Mouse (Mus musculus): ENCODE data around the gene Ldha. TPM values are rescaled to one million over a fixed set of nuclear protein-coding genes. Genes with fewer than 3 reads are reported as not detected.

Ldha gene
- polyA plus RNA-seq, 1 experiment, result 660 TPM

DNA sequence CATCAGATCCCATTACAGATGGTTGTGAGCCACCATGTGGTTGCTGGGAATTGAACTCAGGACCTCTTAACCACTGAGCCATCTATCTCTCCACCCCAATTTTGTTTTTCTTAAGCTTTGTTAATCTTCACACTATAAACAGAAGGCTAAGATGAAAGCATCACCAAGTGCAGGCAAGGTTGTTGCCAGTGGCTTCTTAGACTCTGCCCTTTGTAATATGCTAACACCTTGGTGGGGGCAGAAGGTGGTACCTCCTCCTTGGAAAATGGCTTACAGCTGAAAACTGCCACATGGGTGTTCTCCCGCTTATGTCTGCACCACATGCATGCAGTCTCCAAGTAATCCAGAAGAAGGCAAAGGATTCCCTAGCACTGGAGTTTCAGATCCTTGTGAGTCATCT, 11.4 kb downstream of the Ldha start:
- Histone ChIP-seq H3K27me3 (ENCODE audit: control insufficient read depth, insufficient read depth, low read length) (no peaks in the 10 kb centered on the region), H3K4me1 (replicated peaks; ENCODE audit: control insufficient read depth, insufficient read depth, low read length) (no peaks in the 10 kb centered on the region), H3K27ac (ENCODE audit: control insufficient read depth, insufficient read depth, low read length) (no peak overlapping the region), H3K4me3 (ENCODE audit: control insufficient read depth, insufficient read depth, low read length) (no peak overlapping the region), H3K36me3 (ENCODE audit: control insufficient read depth, insufficient read depth, low read length) (peaks cover 73% of the 10 kb centered on the region)
- 100% methylated on average over 1 of the region's 1 CpGs for WGBS
- DNase-seq, result no peak
- TF ChIP-seq POLR2A (IDR thresholded peaks at IDR 0.05; ENCODE audit: control insufficient read depth, extremely low read depth, insufficient read depth, low read length, poor library complexity), result no peak
- TF ChIP-seq CTCF (IDR thresholded peaks at IDR 0.05; ENCODE audit: borderline replicate concordance, control insufficient read depth, extremely low read depth, insufficient read depth, low read length, poor library complexity), result no peak

DNA sequence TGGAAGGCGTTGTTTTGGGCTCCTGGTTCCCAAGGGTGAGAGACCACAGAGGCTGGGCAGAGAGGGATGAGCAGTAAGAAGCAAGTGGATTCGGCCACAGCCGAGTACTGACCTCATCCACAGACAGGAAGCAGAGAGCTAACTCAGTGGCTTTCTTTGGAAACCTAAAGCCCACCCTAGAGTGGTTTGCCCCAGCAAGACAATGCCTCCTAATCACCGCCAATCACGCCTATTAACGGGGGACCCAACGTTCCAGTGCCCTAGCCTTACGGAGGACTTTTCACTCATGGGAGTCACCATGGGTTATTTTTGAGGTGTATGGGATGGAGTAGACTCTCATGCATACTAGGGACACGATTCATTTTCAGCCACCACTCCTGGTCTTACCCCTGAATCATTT, 12.1 kb downstream of the Ldha start:
- H3K4me1 ChIP-seq (replicated peaks; ENCODE audit: control insufficient read depth, insufficient read depth, low read length), result no peaks in the 10 kb centered on the region
- peaks cover 73% of the 10 kb centered on the region for H3K36me3 ChIP-seq (ENCODE audit: control insufficient read depth, insufficient read depth, low read length)
- no peak overlapping the region for H3K4me3 ChIP-seq (ENCODE audit: control insufficient read depth, insufficient read depth, low read length)

DNA sequence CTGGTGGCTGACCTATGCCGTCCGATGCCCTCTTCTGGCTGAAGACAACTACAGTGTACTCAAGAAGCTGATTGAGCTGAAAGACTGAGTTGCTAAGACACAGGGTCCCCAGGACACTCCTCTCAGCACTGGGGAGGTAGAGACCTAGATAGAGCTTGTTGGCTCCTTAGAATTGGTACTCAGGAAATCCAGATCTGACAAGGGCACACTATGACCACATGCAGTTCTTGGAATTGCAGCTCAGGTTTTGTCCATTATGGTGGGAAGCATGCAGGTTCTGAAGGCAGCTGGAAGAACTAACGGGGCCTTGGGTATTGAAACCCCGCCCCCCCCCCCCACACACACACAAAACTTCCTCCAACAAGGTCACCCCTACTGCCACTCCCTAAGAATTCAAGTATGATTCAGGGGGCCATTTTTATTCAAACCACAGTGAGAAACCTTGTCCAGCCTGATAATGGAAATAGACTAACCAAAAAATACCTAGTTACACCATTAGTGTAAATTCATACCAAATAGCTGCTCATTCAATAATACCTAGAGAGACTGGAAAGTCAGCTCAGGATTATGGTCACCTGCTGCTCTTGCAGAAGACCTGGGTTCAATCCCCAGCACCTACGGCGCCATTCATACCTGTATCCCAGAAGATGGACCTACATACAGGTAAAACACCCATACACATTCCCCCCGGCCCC, 14.7 kb downstream of the Ldha start:
- Histone ChIP-seq H3K4me3 (ENCODE audit: control insufficient read depth, insufficient read depth, low read length) (no peak overlapping the region), H3K36me3 (ENCODE audit: control insufficient read depth, insufficient read depth, low read length) (peaks cover 52% of the 10 kb centered on the region), H3K4me1 (replicated peaks; ENCODE audit: control insufficient read depth, insufficient read depth, low read length) (no peaks in the 10 kb centered on the region), H3K27ac (ENCODE audit: control insufficient read depth, insufficient read depth, low read length) (no peak overlapping the region), H3K27me3 (ENCODE audit: control insufficient read depth, insufficient read depth, low read length) (no peaks in the 10 kb centered on the region)
- DNase-seq, result no peak
- 93% methylated on average over 7 of the region's 7 CpGs for WGBS
- TF ChIP-seq POLR2A (IDR thresholded peaks at IDR 0.05; ENCODE audit: control insufficient read depth, extremely low read depth, insufficient read depth, low read length, poor library complexity) (no peak), CTCF (IDR thresholded peaks at IDR 0.05; ENCODE audit: borderline replicate concordance, control insufficient read depth, extremely low read depth, insufficient read depth, low read length, poor library complexity) (no peak)

More for the DNA sequence above, 12.1 kb downstream of the Ldha start:
- WGBS, result 96% methylated on average over 9 of the region's 9 CpGs
- TF ChIP-seq CTCF (IDR thresholded peaks at IDR 0.05; ENCODE audit: borderline replicate concordance, control insufficient read depth, extremely low read depth, insufficient read depth, low read length, poor library complexity) (no peak), POLR2A (IDR thresholded peaks at IDR 0.05; ENCODE audit: control insufficient read depth, extremely low read depth, insufficient read depth, low read length, poor library complexity) (no peak)
- no peak for DNase-seq
- Histone ChIP-seq H3K27me3 (ENCODE audit: control insufficient read depth, insufficient read depth, low read length) (no peaks in the 10 kb centered on the region), H3K27ac (ENCODE audit: control insufficient read depth, insufficient read depth, low read length) (no peak overlapping the region)

DNA sequence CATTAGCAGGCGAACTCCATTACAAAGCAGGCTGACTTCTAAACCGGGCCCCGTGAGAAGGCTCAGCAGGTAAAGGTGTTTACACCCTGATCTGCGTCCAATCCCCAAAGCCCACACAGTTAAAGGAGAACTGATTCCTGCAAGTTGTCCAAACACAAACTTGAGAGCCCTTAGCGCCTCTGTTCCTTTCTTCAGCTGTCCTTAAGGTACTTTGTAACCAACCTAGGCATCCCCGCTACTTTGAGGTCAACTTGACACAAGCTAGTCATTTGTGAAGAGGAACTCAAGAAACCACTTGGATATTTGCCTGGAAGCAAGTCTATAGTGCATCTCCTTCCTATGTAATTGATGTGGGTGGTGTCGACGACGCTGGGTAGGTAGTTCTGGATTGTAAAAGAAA, 16.2 kb downstream of the Ldha start:
- H3K36me3 ChIP-seq (ENCODE audit: control insufficient read depth, insufficient read depth, low read length), result peaks cover 38% of the 10 kb centered on the region
- 67% methylated on average over 9 of the region's 9 CpGs for WGBS
- TF ChIP-seq POLR2A (IDR thresholded peaks at IDR 0.05; ENCODE audit: control insufficient read depth, extremely low read depth, insufficient read depth, low read length, poor library complexity) (no peak), CTCF (IDR thresholded peaks at IDR 0.05; ENCODE audit: borderline replicate concordance, control insufficient read depth, extremely low read depth, insufficient read depth, low read length, poor library complexity) (no peak)
- no peaks in the 10 kb centered on the region for H3K4me1 ChIP-seq (replicated peaks; ENCODE audit: control insufficient read depth, insufficient read depth, low read length)
- no peaks in the 10 kb centered on the region for H3K27me3 ChIP-seq (ENCODE audit: control insufficient read depth, insufficient read depth, low read length)
- DNase-seq, result no peak
- H3K4me3 ChIP-seq (ENCODE audit: control insufficient read depth, insufficient read depth, low read length), result no peak overlapping the region
- H3K27ac ChIP-seq (ENCODE audit: control insufficient read depth, insufficient read depth, low read length), result no peak overlapping the region

DNA sequence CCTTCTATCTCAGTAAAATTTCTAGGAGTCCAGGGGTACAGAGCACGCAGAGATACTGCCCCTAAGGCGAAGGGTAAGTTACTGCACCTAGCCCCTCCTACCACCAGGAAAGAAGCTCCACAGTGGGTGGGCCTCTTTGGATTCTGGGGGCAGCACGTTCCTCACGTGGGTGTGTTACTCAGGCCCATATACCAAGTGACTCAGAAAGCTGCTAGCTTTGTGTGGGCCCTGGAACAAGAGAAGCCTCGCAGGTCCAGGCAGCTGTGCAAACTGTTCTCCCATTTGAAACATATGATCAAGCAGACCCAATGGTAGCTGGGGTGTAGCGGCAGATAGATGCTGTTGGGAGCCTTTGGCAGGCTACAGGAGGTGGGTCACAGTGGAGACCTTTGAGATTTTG, 17.8 kb downstream of the Ldha start:
- 91% methylated on average over 6 of the region's 6 CpGs for WGBS
- H3K27me3 ChIP-seq (ENCODE audit: control insufficient read depth, insufficient read depth, low read length), result no peaks in the 10 kb centered on the region
- no peak for TF ChIP-seq CTCF (IDR thresholded peaks at IDR 0.05; ENCODE audit: borderline replicate concordance, control insufficient read depth, extremely low read depth, insufficient read depth, low read length, poor library complexity)
- TF ChIP-seq POLR2A (IDR thresholded peaks at IDR 0.05; ENCODE audit: control insufficient read depth, extremely low read depth, insufficient read depth, low read length, poor library complexity), result no peak
- no peaks in the 10 kb centered on the region for H3K4me1 ChIP-seq (replicated peaks; ENCODE audit: control insufficient read depth, insufficient read depth, low read length)
- H3K36me3 ChIP-seq (ENCODE audit: control insufficient read depth, insufficient read depth, low read length), result peaks cover 22% of the 10 kb centered on the region
- no peak overlapping the region for H3K27ac ChIP-seq (ENCODE audit: control insufficient read depth, insufficient read depth, low read length)
- no peak overlapping the region for H3K4me3 ChIP-seq (ENCODE audit: control insufficient read depth, insufficient read depth, low read length)
- no peak for DNase-seq

DNA sequence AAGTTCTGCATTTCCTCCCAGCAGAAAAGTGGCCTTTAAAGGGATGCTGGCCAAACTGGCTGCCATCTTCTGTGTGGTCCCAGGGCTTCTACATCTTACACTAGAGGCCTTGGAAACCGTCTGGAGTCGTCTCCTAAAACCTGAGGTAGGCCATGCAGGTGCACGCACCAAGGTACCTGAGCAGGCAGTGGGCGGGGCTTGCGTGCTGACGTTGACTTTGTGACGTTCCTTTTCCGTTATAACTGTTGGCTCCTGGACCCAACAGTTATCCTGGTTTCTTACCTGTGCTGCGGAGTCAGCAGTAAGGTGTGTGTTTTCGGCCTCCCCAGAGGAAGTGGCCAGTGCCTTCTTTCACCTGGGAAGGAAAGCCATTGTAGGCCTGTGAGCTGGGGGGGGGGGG, 19.7 kb downstream of the Ldha start, which contains the start of gene Ldhc:
Ldhc (plus strand) TSS at position 208 of the 400 bp plus-strand sequence.
- 87% methylated on average over 10 of the region's 10 CpGs for WGBS
- H3K36me3 ChIP-seq (ENCODE audit: control insufficient read depth, insufficient read depth, low read length), result peaks cover 3% of the 10 kb centered on the region; the same call in 1 of the 2 replicates
- no peak within 1 kb of the TSS for H3K4me3 ChIP-seq (ENCODE audit: control insufficient read depth, insufficient read depth, low read length)
- TF ChIP-seq CTCF (IDR thresholded peaks at IDR 0.05; ENCODE audit: borderline replicate concordance, control insufficient read depth, extremely low read depth, insufficient read depth, low read length, poor library complexity) (no peak), POLR2A (IDR thresholded peaks at IDR 0.05; ENCODE audit: control insufficient read depth, extremely low read depth, insufficient read depth, low read length, poor library complexity) (no peak)
- no peaks in the 10 kb centered on the region for H3K27me3 ChIP-seq (ENCODE audit: control insufficient read depth, insufficient read depth, low read length)
- no peak within 1 kb of the TSS for H3K27ac ChIP-seq (ENCODE audit: control insufficient read depth, insufficient read depth, low read length)
- DNase-seq, result no peak
- no peaks in the 10 kb centered on the region for H3K4me1 ChIP-seq (replicated peaks; ENCODE audit: control insufficient read depth, insufficient read depth, low read length)
